Mouse (Mus musculus) testis, adult 2 months (tissue): ENCODE results near the gene Adgrl4. TPM values are rescaled to one million over a fixed set of nuclear protein-coding genes. Genes with fewer than 3 reads are reported as not detected.

ENCODE experiments used
- H3K27ac ChIP-seq: fragments of 200-500 bp; 2 replicates; pipeline ENCODE4 v1.5.1; 2012; ENCODE audit warnings: low read depth, low read length; ENCODE audit not compliant: control insufficient read depth, insufficient read depth
- H3K27me3 ChIP-seq: fragments of 200-500 bp; 2 replicates; pipeline ENCODE4 v1.6.1; 2012; ENCODE audit warnings: mild to moderate bottlenecking, low read length, moderate library complexity; ENCODE audit not compliant: control insufficient read depth, insufficient read depth
- H3K36me3 ChIP-seq: fragments of 200-500 bp; 2 replicates; pipeline ENCODE4 v1.6.1; 2012; ENCODE audit warnings: mild to moderate bottlenecking, low read length; ENCODE audit not compliant: control insufficient read depth, insufficient read depth
- H3K4me1 ChIP-seq: fragments of 200-500 bp; 2 replicates; pipeline ENCODE4 v1.6.1; 2012; ENCODE audit warnings: low read length; ENCODE audit not compliant: control insufficient read depth, insufficient read depth
- H3K4me3 ChIP-seq: fragments of 200-500 bp; 2 replicates; pipeline ENCODE4 v1.5.1; 2012; ENCODE audit warnings: low read depth, mild to moderate bottlenecking, low read length, moderate library complexity, mixed read lengths; ENCODE audit not compliant: control insufficient read depth
- CTCF ChIP-seq: fragments of 200-500 bp; IDR thresholded peaks from 2 replicates; pipeline ENCODE4 v1.5.1; 2012; ENCODE audit warnings: low read depth, mild to moderate bottlenecking, inconsistent platforms, low read length, moderate library complexity; ENCODE audit not compliant: control insufficient read depth, insufficient read depth, insufficient replicate concordance
- POLR2A ChIP-seq: fragments of 200-500 bp; IDR thresholded peaks from 2 replicates; pipeline ENCODE4 v1.6.1; 2012; ENCODE audit warnings: low read depth, mild to moderate bottlenecking, inconsistent platforms, low read length, moderate library complexity; ENCODE audit not compliant: control insufficient read depth
- polyA plus RNA-seq: library from polyadenylated mRNA; depleted of rRNA; stranded (reverse); fragments of >200 nt; gene quantifications from 2 replicates; pipeline ENCODE4 v1.2.3, GENCODE M21; 2012; rRNA removed

Adgrl4 gene
- polyA plus RNA-seq = 0.38 and 0.49 TPM in 2 replicates

GRCm38 (mm10) chr3:151437693-151438092 lies at the start of gene Adgrl4:
Gene Adgrl4 (plus strand): TSS chr3:151437887.
- TF ChIP-seq CTCF (no peak), POLR2A (no peak)
- H3K27me3 ChIP-seq = no peaks in the 10 kb centered on the region
- no peaks in the 10 kb centered on the region for H3K4me1 ChIP-seq
- no peak within 1 kb of the TSS; the same call in 1 of the 2 replicates for H3K4me3 ChIP-seq
- no peak within 1 kb of the TSS for H3K27ac ChIP-seq
- no peaks in the 10 kb centered on the region for H3K36me3 ChIP-seq

- no peaks in the 10 kb centered on the region for H3K4me1 ChIP-seq
- H3K36me3 ChIP-seq = no peaks in the 10 kb centered on the region
- no peak overlapping the region for H3K4me3 ChIP-seq
- TF ChIP-seq POLR2A (no peak), CTCF (no peak)
- H3K27me3 ChIP-seq = no peaks in the 10 kb centered on the region
- no peak overlapping the region for H3K27ac ChIP-seq
Measured at GRCm38 (mm10) chr3:151390912-151391311, 46.8 kb upstream of the Adgrl4 start.

- Histone ChIP-seq H3K27me3 (no peaks in the 10 kb centered on the region), H3K4me3 (no peak overlapping the region), H3K4me1 (no peaks in the 10 kb centered on the region), H3K27ac (no peak overlapping the region), H3K36me3 (no peaks in the 10 kb centered on the region)
- TF ChIP-seq CTCF (no peak), POLR2A (no peak)
Measured at GRCm38 (mm10) chr3:151392891-151393290, 44.8 kb upstream of the Adgrl4 start.

DNA sequence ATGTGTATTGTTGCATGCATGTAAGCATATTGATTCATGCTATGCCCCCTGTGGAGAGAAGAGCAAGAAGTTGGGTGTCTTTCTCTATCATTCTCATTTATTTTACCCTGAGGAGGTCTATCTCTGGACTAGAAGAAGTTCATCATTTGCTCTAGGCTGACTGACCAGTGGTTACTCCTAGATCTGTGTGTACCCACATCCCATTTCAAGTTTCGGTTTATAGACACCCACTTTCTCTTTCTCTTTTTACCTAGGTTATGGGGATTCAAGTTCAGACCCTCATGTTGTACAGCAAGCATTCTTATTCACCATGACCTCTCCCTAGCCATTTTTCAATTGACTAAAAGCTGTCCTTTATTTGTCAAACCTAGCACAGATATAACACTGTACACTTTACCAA lies 44.4 kb upstream of the Adgrl4 start:
- Histone ChIP-seq H3K27me3 (no peaks in the 10 kb centered on the region), H3K27ac (no peak overlapping the region), H3K4me3 (no peak overlapping the region), H3K4me1 (no peaks in the 10 kb centered on the region), H3K36me3 (no peaks in the 10 kb centered on the region)
- TF ChIP-seq CTCF (no peak), POLR2A (no peak)

DNA sequence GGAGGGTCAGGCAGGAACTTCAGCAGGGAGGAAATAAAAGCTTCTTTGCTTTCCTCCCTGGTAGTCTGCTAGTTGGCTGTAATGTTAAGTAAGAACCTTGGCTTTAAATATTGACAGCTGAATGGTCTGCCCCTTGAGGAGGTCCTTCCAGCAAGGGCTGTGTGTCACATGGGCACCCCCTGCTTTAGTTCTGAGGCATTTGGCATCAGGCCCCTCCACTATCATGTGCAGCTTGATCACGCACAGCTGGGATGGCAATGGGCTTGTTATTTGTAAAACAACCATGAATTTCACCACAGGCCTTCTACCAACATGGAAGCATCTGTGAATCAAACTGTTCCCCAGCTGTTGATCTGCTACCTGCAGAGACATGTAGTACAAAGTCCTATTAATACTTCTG lies 38.4 kb upstream of the Adgrl4 start:
- no peaks in the 10 kb centered on the region for H3K27me3 ChIP-seq
- no peak for TF ChIP-seq POLR2A
- no peak for TF ChIP-seq CTCF
- no peaks in the 10 kb centered on the region for H3K4me1 ChIP-seq
- H3K36me3 ChIP-seq = no peaks in the 10 kb centered on the region
- no peak overlapping the region for H3K27ac ChIP-seq
- no peak overlapping the region for H3K4me3 ChIP-seq

- no peaks in the 10 kb centered on the region for H3K27me3 ChIP-seq
Measured at GRCm38 (mm10) chr3:151411031-151411430, 26.7 kb upstream of the Adgrl4 start.

GRCm38 (mm10) chr3:151411488-151411887 lies 26.2 kb upstream of the Adgrl4 start:
- H3K27me3 ChIP-seq = no peaks in the 10 kb centered on the region
- no peak for TF ChIP-seq POLR2A
- TF ChIP-seq CTCF = no peak
- H3K36me3 ChIP-seq = no peaks in the 10 kb centered on the region
- no peak overlapping the region for H3K27ac ChIP-seq
- H3K4me3 ChIP-seq = no peak overlapping the region
- no peaks in the 10 kb centered on the region for H3K4me1 ChIP-seq

More at GRCm38 (mm10) chr3:151411031-151411430, 26.7 kb upstream of the Adgrl4 start:
- H3K4me1 ChIP-seq = no peaks in the 10 kb centered on the region
- no peak overlapping the region for H3K4me3 ChIP-seq
- no peak overlapping the region for H3K27ac ChIP-seq
- TF ChIP-seq POLR2A (no peak), CTCF (no peak)
- H3K36me3 ChIP-seq = no peaks in the 10 kb centered on the region

GRCm38 (mm10) chr3:151416931-151417330 lies 20.8 kb upstream of the Adgrl4 start:
- TF ChIP-seq POLR2A = no peak
- no peak for TF ChIP-seq CTCF
- Histone ChIP-seq H3K4me1 (no peaks in the 10 kb centered on the region), H3K4me3 (no peak overlapping the region), H3K27ac (no peak overlapping the region), H3K27me3 (no peaks in the 10 kb centered on the region), H3K36me3 (no peaks in the 10 kb centered on the region)
